Mouse (Mus musculus): Measurements from ENCODE around the gene Aknad1.

GRCm38 (mm10) chr3:108698662-108699061 lies 40.8 kb upstream of the Aknad1 start:
- no peak for TF ChIP-seq CTCF (IDR thresholded peaks at IDR 0.05; ENCODE audit: low read depth, low read length)
- TF ChIP-seq POLR2A (IDR thresholded peaks at IDR 0.05; ENCODE audit: borderline replicate concordance, low read depth, low read length) = no peak

All from bone marrow macrophage, adult 2 months (primary cell).